Mouse (Mus musculus) telencephalon, adult 2 months (tissue): ENCODE data around the gene Acvr2b.

Experiments used
- DNase-seq: peaks from one replicate; pipeline ENCODE4 v3.0.0-alpha.2; 2011; ENCODE audit warnings: low read depth, low spot score

Acvr2b gene

DNA sequence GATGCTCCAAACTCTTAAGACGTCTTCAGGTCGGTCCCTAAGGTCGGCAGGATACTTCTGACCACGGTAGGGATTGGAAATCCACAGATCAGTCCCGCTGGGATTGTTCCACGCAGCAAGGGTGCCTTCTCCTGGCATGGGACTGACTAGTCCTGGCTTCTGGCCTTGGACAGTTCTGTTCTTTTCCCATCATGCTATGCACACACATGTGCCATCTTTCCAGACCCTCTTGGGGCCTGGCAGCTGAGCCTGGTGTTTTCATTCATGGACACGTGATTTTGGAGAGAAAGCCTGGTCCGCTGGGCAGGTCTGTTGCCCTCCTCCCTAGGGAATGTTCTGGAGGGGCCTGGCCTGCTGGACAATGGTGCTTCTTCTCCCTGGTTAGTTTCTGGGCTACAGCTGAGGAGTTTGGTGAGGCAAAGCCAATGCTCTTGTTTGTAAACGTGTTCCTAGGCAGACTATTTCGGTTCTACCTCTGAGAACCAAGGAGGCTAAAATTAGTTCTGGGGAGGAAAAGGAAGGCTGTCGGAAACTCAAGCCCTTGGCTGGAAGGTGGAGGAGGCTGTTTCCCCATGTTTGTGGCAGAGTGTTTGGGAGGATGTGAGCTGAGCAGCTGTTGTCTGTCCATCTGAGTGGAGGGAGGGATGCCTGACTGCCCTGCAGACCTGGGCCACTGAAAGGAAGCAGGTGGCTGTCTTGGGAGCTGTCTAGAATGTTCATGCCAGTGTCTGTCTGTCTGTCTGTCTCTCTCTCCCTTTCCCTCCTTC lies 7.2 kb downstream of the Acvr2b start:
- DNase-seq, result peak; percentile 50

DNA sequence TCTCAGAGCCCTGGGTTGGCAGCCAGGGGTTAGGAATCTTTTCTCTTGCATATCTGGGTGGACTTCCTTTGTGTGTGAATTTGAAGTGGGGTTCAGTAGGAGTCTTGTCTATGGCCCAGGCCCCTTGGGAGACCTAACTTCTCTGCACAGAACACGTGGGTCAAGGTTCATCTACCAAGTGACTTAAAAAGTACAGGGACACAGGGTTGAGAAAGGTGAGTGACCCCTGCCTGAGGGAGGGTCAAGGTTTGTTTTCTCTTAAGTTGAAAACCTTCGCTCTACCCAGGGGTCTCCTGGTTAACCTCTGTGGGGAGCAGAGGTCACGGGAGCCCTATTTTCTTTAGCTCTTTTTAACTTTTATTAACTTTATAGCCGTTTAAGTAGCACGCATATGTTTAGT lies 7.9 kb downstream of the Acvr2b start:
- no peak for DNase-seq

DNA sequence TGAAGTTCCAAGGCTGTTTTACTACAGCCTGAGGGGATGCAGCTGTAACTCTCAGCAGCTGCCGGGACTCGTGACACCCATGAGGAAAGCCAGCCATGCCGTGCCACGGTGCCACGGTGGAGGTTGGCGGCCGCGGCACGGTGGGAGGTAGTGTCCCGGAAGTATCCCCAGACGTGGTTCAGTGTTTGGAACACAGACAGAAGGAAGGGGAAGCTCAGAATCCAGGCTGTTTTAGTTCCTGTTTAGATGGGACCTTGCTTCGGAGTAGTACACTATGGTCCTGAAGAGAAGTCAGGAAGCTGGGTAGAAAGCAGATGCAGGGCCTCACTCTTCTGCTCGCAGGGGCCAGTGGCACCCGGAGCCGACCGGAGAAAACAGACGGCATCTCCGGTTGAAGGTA lies 16.1 kb downstream of the Acvr2b start:
- no peak for DNase-seq

DNA sequence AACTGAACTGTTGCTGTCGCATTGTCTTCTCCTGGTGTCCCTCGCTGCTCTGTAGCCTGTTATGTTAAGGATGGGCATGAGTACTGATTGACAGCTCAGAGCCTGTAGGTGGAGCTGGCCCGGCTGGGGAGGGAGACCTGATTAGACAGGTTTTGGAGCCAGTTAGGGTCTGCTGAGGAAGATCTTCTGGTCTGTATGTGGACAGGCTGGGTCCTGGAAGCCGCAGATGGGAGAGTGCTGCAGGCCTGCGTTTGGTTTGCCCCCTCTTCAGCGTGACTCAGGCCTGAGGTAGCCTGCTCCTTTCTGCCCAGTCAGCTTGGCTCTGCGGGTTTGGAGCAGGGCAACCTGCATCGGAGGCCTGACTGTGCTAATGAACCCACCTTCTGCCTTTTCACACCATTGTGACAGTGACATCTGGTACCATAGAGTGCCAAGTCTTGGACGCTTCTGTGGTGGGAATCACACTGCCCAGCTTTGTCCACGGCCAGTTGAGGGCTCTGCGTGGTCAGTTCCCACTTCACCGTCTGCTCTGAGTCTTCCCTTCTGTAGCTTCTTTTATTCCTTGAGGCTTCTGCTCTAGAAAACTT lies 18.0 kb downstream of the Acvr2b start:
- no peak for DNase-seq

DNA sequence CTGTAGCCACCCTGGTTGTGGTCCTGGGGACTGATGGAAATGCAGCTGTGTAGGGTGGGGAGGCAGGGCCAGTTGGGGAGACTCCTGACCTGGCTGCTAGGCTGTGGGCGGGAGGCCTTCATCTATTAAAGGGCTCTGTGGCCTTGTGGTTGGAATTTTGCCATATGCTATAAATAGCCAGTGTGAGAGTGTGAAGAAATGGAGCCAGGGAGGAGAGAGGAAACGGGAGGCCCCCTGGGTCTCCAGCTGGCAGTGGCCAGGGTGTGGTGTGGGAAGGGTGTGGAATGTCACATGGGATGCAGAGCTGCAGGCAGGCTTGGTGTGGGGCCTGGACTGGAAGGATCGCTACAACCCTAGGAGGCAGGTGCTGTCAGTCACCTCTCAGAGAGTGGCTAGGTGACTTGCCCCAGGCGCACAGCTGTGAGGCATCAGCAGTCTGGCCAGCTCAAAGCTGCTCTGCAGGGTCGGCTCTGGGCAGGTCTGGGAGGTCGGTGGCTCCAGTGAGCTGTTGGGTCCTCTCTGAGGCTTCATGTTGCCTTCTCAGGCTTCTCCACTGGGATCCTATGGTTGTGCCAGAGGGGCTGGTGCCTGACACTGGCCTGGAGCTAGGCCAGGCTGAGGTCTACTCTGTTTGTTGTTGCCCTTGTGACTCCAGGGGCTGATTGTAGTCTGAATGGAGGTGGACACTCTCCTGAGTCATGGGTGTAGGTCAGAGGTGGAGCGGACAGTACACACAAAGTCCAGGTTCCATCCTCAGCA lies 23.5 kb downstream of the Acvr2b start:
- DNase-seq, result no peak

DNA sequence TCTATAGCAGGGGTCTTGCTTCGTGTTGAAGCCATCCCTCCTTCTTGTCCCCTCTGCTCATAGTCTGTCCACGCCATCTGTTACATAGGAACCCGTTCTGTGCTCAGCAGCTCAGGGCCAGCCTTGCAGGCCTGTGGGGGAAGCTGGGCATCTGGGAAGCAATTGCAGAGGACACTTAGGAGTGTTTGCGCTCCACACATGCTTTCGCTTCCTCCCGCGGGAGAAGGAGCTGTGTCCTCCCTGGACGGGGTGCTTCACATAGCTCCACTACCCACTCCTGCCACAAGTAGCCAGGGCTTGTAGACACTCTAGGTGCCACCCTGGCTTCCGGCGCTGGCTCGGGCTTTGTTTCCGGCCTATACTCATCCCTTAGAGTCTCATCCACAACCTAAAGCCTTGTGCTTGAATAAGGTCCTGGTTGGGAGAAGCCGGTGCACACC lies 24.1 kb downstream of the Acvr2b start:
- DNase-seq, result no peak

DNA sequence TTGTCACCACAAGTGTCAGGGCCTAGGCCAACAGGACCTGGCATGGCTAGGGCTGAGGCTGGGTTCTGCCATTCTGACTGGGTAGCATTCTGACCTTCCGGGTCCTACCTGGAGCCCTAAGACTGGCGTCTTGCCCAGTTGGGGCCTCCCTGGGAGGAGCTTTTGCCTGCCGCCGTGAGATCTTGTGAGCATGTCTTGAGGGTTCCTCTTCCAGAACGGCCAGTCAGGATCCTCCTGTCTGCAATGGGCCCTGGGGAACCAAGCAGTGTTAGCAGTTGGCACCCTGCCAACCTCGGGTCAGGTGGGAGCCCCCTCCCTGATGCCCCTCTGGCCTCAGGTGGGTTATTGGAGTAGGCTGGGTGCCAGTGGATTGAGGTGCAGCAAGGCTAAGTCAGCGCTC lies 24.6 kb downstream of the Acvr2b start:
- no peak for DNase-seq

DNA sequence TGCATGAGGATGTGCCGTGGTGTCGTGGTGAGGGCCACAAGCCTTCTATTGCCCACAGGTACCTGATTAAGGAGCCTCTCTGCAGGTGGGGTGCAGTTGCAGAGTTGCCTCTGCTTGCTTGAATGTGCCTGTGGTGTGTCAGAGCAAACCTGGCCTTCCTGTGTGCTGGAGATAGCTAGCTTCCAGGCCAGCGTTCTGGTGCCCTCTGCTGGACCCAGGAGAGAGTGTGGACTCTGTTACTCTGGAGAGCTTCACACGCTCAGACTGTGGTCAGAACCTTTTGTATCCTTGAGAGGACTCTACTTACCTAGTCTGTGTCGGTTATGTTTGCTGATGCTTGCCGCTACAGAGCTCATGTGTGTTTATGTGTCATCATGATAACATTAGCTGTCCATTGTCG lies 28.4 kb downstream of the Acvr2b start:
- DNase-seq, result no peak

DNA sequence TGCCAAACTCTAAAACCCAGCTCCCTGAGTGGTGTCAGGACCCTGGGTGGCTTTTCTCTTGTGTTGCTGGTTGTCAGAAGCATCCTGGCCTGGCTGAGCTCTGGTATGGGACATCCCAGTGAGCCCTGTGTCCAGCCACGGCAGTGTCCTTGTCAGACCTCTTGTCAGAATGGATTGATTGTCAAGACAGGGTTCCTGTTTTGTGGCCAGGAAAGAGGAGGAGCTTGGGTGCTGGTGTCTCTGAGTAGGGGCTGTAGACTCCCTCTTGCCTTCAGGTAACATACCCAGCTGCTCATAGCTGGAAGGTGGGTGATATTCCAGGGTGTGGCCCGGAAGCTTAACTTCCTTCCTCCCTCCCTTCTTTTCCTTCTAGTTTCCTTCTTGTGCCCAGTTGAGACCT lies 33.9 kb downstream of the Acvr2b start:
- DNase-seq, result no peak

DNA sequence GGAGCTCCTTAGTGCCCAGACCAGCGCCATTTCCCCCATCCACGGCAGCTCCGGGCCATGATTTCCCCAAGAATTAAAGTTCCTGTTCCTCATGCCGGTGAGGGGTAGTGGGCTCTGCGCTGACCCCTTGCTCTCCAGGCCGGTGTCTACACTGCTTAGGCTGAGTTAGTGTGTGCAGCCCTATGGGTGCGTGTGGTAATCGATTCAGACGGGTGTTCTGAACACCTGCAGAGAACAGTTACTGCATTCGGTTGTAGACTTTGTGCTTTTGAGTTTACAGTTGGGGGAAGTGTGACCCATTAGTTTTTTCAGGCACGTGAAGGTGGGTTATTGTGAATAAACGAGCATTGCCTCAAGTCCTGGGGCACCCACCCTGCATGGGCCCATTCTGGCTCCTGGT lies 36.1 kb downstream of the Acvr2b start:
- no peak for DNase-seq

DNA sequence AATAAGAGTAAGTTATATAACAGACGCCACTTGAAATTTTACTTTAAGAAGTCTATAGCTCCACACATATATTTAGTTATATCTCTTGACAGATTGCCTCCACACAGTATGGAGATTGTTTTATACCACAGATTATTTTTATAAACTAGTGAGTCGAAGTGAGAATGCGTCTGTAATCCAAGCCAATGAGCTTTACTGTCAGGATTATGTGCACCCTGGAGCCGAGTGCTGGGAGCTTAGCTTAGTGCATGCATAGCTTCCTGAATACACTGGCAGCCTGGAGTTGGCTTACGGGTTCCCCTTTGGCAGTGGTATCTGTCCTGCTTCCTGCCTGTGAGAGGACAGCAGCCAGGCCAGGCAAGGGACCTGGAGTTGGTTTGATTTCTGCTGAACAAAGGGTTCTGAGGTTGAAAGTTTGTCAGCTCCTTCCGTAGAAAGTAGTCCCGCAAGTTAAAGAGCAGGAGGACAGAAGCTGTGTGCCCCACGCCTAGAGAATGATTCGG lies 36.6 kb downstream of the Acvr2b start:
- peak; percentile 33 for DNase-seq

DNA sequence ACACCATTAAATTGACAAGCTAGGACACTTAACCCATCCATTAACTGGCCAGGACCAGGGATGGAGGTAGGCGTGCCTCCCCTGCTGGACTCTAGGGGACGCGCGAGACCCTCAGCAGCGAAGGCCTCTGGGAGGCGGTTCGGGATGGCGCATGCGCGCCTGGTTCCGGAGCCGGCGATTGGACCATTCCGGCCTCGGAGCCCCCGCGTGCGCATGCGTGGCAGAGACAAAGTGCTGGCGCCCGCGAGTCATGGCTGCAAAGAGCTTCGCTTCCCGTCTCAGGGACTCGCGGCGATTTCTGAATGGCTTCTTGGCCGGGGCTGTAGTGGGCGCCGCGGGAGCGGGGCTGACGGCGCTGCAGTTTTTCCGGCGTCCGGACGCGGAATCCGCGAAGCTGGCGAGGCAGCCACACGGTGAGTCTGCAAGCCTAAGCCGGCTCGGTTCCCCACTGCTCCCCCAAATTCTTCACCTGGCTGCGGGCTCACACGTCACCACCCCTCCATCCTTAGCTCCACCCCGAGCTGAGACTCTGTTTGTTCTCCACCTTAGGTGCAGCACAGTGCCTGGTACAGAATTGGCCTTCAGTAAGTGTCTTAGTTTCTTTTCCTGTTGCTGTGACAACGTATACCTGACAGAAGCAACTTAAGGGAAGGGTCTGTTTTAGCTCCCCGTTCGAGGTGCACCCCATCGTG lies 43.0 kb downstream of the Acvr2b start, which contains the start of gene Exog:
Gene Exog (plus strand): TSS at position 206 of the 692 bp plus-strand sequence.
- peak; percentile 80 for DNase-seq

DNA sequence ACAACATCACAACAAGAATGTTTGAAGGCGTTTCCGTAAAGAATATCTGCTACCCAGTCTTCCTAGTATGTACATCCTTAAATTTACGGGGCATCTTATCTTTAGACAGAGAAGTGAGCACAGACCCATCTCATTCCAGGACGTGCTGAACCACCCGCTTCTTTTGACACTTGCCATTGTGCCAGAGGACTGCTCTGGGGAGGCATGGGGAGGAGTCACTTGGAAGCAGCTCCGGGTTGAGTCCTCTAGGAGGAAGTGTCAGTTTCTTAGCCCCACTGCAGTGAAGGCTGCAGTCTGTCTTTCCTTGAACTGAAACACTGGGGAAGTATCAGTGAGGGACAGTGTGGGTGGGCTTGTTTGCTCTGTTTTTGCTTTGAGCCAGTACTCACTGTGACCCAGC lies 43.8 kb downstream of the Acvr2b start:
- DNase-seq, result no peak

DNA sequence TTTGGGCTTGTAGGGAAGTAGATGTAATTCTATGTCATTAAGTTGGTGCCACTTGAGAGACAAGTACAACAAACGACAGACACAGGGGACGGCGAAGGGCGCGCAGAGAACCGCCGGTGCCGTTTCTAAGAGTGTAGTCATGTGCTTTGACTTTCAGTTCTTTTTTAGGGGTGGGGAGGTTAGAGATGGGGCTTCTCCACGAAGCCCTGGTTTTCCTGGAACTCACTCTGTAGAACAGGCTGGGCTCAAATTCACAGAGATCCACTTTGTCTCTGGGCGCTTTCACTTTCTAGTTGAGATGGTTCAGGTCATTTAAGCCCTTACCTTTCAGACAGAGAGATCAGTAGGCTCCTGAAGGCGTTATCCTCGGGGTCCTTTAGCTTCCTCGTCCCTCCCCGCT lies 54.0 kb downstream of the Acvr2b start:
- DNase-seq, result no peak

DNA sequence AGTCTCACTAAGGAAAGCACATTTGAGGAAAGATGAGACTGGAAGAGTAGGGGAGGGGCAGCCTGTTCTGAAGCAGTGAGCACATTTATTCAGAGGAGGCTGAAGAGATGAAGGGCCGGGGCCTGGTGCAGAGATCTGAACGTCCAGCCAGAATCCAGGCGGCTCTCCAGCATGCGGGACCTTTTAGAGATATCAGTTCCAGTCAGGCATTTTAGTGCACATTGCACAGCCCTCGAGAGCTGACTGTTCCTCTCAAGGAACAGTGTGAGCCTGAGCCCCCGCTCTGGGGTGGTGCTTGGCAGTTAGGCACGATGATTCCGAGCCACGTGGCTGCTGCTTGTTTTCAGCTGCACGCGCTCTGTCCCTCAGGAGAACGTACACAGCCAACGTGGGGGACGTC lies 55.2 kb downstream of the Acvr2b start:
- DNase-seq, result no peak

DNA sequence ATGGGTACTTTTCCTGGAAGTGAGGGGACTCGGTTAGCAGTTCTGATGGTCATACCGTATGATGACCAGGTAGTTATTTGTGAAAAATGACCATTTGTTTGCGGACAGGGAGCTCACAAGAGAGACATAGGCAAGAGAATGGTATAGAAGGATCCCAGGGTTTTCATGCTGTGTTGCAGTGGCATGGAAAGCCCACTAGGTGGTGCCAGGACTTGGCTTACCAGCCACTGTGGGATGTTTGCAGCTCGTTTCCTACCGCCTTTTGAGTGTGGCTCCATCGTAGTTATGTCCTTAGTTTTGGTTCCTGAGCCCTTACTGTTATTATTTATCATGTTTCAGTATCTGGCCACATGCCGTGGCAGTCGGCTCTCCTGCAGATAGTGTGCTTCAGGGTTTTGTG lies 58.5 kb downstream of the Acvr2b start:
- DNase-seq, result no peak

DNA sequence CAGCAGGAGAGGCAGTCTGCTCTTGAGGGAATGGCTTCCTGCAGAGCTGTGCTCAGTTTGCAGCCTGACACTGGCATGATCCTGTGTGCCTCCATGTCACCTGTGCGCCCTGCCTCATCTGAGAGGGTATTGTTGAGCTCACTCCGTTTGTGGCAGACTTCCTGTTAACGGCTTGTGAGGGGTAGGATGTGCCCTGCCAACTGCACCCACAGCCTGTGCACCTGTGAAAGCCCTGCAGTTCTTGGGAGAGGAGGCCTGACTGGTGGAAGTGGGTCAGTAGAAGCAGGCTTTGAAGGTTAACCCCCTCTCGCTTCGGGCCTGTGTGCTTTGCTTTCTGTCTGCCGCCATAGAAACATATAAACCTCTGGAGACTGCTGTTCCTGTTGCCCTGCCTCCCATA lies 63.1 kb downstream of the Acvr2b start:
- DNase-seq, result no peak

DNA sequence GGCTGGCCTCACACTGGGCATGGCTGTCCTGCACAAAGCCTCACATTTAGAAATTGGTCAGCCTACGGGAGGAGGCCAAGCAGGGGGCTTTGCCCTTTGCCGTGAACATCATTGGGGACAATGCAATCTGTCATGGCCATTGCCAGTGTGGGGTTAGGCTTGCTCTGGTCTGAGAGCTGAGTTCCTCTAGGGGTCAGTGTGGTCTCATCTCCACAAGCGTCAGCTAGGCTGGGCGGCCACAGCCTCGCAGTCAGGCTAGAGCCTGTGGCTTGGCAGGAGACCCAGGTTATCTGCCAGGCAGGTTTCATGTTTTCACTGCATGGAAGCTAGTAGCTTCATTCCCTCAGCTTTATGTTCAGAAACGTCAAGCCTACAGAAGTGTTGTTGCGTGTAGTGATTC lies 63.7 kb downstream of the Acvr2b start:
- DNase-seq, result no peak

DNA sequence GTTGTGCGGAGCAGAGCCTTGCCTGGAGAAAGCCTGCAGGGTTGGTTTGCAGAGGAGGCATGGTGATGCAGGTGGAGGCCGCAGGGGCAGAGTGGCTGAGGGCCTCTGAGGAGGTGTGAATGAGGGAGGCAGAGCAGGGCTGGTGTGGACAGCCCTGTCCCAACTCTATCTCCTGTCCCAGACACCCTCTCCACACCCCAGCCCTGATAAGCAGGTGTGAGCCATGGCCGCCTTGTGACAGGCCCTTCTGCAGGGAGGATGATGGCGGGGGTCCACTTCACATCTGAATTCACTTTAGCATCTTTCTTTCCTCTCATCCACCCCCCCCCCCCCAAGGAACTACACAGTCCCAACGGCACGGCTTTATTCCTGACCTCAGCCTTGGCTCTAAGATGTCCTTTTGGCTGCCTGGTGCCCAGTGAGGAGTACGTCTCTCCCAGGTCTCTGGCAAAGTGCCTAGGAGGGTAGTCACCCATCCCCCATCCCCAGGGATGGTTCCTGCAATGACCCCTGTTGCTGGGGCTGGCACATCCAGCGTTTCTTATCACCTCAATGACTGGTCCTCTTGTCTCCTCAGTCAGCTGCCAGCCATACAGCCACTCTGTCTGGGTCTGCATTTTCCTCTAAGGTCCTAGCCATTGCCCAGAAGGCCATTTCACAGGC lies 67.9 kb downstream of the Acvr2b start:
- no peak for DNase-seq

DNA sequence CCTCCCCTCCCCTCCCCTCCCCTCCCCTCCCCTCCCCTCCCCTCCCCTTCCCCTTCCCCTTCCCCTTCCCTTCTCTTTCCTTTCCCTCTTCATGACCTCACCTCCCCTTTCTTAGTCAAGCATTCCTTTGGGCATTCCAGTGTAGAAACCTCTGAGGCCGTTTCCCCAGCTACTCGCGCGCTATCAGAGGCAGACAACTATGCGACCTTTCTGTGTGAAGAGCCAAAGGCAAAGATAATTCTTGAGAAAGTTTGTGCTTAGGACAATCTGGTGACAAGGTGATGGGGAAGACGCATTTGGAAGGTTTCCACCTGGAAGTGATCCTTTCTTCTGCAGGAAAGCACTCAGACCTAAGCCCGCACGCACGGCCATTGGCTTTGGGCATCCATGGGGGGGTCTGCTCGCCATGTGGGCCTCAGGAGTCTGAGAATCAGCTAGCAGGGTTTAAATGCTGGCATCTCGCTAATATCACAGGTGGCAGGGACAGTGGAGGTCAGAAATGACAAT lies 70.5 kb downstream of the Acvr2b start:
- DNase-seq, result no peak

DNA sequence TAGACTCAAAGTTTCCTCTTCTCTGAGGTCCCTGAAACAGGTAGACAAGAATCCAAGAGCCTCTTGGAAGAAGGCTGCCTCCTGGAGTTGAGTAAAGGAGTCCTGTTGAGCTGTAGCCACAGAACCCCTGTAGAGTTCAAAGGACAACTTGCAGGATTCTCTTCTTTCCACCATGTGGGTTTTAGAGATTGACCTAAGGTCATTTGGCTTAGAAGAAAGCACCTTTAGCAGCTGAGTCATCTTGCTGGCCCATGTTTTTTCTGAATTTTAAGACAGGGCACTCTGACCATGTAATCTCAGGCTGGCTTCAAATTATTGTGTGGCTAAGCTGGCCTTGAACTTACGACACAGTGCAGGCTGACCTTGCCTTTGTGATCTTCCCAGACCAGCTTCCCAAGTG lies 71.1 kb downstream of the Acvr2b start:
- no peak for DNase-seq
